Mouse (Mus musculus) heart, postnatal 0 days (tissue): Measurements from ENCODE around the gene Rorc.

Experiments
- CTCF ChIP-seq: IDR thresholded peaks from 2 replicates; pipeline ENCODE4 v1.5.1; 2016; ENCODE audit warnings: antibody characterized with exemption, control low read depth, low read depth
- EP300 ChIP-seq: IDR thresholded peaks from 2 replicates; pipeline ENCODE4 v1.6.1; 2016; ENCODE audit warnings: antibody characterized with exemption, low read depth

DNA sequence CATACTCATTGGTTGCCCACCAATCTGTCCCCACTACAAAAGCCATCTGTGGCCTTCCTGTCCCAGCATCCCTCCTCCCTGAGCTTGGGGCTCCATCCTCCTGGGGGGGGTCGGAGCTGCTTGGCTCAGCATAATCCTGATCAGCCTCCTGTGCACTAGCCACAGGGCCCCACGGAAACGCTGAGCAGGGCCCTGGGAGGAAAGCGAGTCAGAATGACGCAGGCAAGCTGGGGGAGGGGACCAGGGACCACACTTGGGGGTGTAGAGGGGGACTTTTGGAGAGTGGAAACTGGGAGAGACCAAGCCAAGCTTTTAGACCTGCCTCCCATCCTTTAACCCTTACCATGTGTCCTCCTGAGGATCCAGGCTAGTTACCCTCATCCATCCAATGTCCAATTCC, 3.3 kb downstream of the Rorc start:
- no peak for TF ChIP-seq CTCF
- TF ChIP-seq EP300: no peak
